Mouse (Mus musculus) kidney, postnatal 36 days (tissue): Measurements from ENCODE around the gene Olfr1233.

Source experiments
- DNase-seq, 2 experiments: peaks; one replicate each; pipeline ENCODE4 v3.0.0; 2021 to 2022; ENCODE audit warnings: mixed read lengths in 2 of 2

Olfr1233 gene

DNA sequence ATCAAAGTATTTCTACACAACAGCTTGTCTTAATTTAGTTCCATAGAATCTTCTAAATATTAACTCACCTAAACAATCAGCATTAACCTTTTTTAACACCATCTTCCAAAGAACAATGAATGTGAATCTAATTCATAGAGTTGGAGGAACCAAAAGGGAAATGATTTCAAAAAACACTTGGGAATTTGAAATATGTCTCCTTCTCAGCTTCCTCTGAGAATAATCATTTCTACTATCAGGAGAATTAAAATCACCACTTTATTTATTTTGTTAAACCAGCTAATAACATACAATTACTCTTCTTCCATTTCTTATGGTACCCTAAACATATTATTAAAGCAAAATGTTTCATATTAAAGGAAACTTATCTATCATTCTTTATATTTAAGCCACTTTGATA is at the start of gene Olfr1233:
Gene Olfr1233, minus strand, starts transcription at position 101 of the 400 bp plus-strand sequence.
- no peak for DNase-seq

GRCm38 (mm10) chr2:89364765-89365164 is 22.6 kb upstream of the Olfr1233 start, which contains the start of gene Olfr1234:
Gene Olfr1234 (minus strand): TSS chr2:89364865.
- no peak for DNase-seq

DNA sequence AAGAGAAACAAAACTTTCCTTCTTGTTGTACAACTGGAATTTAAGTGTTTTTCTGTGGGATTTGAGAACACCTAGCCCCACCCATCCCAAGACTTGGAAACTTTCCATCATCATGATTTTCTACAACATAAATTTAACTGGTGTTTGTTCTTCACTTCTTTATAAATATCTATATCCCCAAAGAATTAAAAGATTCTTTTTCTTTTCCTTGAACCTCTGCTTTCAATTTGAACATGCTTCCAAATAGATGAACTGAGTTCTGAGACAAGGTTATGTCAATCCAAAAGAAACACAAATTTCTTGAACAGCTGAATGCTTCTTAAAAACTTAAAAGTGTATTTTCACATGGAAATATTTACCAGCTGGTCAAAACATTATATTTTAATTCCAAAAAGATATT is 12.6 kb downstream of the Olfr1233 start, which contains the start of gene Olfr1232:
Gene Olfr1232, minus strand, starts transcription at position 101 of the 400 bp plus-strand sequence.
- no peak for DNase-seq

DNA sequence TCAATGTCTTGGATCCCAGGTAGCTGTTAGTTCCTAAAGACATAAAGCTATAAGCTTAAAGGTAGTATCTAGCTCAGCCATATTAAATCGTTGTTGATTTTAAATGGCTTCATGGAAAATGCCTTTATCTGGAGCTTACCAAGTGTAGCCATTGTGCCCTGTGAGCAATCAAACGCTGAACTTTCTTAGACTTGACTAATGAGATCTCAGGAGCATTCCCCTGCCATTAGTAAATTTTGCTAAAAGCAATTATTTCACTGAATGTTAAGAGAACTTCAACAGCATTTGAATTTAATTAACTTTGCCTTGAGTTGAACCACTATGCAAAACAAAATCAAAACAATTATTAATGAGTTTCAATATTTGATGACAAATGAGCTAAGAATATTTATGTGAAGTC is 35.2 kb downstream of the Olfr1233 start, which contains the start of gene Olfr1231:
Gene Olfr1231, minus strand, starts transcription at position 101 of the 400 bp plus-strand sequence.
- no peak for DNase-seq

- no peak for DNase-seq
These were observed 45.0 kb downstream of the Olfr1233 start, which contains the start of gene Olfr1230 for GRCm38 (mm10) chr2:89297168-89297567. Gene Olfr1230 (minus strand): TSS chr2:89297268.

DNA sequence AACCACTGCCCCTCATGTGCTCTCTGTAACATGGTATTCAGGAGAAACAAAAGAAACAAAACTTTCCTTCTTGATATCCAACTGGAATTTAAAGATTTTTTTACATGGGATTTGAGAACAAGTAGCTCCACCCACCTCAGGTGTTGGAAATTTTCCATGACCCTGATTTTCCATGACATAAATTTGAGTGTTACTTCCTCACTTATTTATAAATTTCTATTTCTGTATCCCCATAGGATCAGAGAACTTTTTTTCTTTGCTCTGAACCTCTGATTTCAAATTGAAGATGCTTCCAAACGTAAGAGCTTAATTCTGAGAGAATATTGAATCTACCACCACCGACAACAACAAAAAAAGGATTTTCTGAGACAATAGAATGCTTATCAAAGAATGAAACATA is 54.3 kb downstream of the Olfr1233 start, which contains the start of gene Olfr1229:
Gene Olfr1229, minus strand, starts transcription at position 101 of the 400 bp plus-strand sequence.
- DNase-seq, result no peak
